Mouse (Mus musculus) layer of hippocampus, postnatal 10 days (tissue): Measurements from ENCODE around the gene BC004004. TPM values are rescaled to one million over a fixed set of nuclear protein-coding genes. Genes with fewer than 3 reads are reported as not detected.
"Not testable (repeated sequence)": the region's sequence is repeated elsewhere in the genome, so short reads cannot be mapped to it uniquely, and the experiment has no call there.

Experiments used
- DNase-seq, 2 experiments: peaks; one replicate each; pipeline ENCODE4 v3.0.0; 2021; ENCODE audit warnings: low spot score in 2 of 2
- total RNA-seq, 2 experiments: library from RNA; stranded (reverse); gene quantifications; 2 replicates each; pipeline ENCODE4 v1.2.3; 2021

Gene BC004004
- total RNA-seq, 2 experiments from 2014 or later = 86.0 to 106 TPM

GRCm38 (mm10) chr17:29259489-29259888 lies 9.1 kb upstream of the BC004004 start:
- DNase-seq = peak; percentile 77 to 82

DNA sequence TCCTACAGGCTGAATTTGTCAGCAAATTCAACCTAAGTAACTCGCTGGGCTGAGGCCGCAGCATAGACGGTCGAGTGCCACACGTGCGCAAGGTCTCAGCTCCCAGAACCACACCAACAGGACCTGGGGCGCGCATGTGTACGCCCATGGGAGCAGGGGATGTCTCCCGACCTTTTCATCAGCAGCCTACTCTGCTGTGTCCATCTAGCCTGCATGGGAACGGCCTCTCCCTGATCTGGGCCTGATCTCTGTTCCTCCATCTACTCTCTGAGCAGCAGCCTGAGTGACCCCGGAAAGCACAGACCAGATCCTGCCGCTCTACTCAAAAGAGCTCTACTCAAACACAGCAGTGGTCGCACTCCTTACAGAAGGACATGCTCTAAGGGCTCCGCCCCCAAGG lies 8.1 kb upstream of the BC004004 start:
- DNase-seq = no peak

- no peak for DNase-seq
Observed at GRCm38 (mm10) chr17:29261603-29262258, 6.9 kb upstream of the BC004004 start.

DNA sequence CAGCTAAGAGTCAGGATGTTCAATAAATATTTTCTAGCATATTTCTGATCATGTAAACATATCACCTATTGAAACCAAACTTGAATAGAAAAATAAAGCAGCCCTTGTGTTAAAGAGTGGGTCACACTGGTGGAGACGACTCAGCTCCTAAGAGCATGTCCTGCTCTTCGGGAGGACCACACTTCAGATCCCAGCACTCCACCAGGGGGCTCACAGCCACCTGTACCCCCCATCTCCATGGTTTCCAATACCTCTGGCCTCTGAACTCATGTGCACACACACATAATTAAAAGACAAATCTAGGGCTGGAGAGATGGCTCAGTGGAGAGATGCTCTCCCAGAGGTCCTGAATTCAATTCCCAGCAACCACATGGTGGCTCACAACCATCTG lies 6.3 kb upstream of the BC004004 start:
- DNase-seq = no peak

- DNase-seq = no peak
Observed at GRCm38 (mm10) chr17:29263417-29263816, 5.2 kb upstream of the BC004004 start.

GRCm38 (mm10) chr17:29263840-29264633 lies 4.6 kb upstream of the BC004004 start, which contains the start of gene Ppil1:
TSS of gene Ppil1 (minus strand) at chr17:29264186.
- peak; percentile 80 to 84 for DNase-seq

- DNase-seq = no peak
Observed at GRCm38 (mm10) chr17:29264760-29265159, 3.8 kb upstream of the BC004004 start.

DNA sequence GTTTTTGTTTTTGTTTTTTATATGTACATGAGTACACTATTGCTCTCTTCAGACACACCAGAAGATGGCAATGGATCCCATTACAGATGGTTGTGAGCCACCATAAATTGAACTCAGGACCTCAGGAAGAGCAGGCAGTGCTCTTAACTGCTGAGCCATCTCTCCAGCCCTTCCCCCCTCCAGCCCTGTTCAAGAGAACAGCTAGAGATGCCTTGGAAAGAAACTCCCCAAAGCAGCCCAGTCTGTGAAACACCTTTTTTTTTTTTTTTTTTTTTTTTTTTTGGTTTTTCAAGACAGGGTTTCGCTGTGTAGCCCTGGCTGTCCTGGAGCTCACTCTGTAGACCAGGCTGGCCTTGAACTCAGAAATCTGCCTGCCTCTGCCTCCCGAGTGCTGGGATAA lies 1.5 kb upstream of the BC004004 start:
- not testable (repeated sequence) for DNase-seq

GRCm38 (mm10) chr17:29267931-29268681 lies 482 bp upstream of the BC004004 start:
- no peak for DNase-seq

DNA sequence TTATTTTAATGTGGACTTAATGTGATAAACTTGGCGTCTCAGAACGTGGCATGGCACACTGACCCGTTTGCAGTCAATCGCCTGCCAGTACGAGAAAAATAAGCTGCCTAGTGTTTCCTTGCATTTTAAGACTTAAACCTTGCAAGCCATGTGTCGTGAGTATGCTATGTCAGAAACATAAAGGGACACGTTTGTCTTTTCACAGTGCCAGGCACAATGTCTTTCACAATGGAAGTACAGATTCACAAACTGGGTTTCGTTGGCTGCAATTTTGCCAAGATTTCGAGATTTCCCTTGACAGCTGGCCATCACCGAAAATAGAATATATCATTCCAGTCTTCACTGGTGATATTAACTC lies 740 bp downstream of the BC004004 start:
- DNase-seq = no peak

DNA sequence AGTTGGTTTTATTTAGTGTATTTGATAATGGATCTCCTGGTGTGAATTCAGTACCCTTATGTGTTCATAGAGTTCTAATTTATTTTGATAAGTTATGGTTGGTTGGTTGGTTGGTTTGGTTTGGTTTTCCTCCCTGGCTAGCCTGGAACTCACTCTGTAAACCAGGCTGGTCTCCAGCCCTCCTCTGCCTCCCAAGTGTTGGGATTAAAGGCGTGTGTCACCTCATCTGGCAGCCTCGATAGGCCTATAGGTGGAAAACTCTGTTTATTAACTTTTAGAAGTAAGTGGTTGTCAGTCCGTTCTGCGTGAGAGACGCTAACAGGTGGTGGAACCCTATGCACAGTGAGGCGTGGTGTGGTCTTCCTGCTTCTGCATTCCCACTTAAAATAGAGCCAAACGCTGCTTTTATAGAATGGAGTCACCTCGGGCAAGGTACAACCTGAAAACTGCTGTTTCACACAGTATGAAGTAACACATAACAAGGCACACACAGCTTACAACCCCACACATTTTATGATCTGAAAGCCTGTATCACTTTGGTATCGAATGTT lies 1.6 kb downstream of the BC004004 start:
- no peak for DNase-seq

- no peak for DNase-seq
Observed at GRCm38 (mm10) chr17:29273156-29273555, 4.6 kb downstream of the BC004004 start.

- DNase-seq = no peak
Observed at GRCm38 (mm10) chr17:29273889-29274288, 5.3 kb downstream of the BC004004 start.

GRCm38 (mm10) chr17:29280422-29280821 lies 11.8 kb downstream of the BC004004 start:
- no peak for DNase-seq

GRCm38 (mm10) chr17:29281541-29281940 lies 13.0 kb downstream of the BC004004 start:
- DNase-seq = no peak

DNA sequence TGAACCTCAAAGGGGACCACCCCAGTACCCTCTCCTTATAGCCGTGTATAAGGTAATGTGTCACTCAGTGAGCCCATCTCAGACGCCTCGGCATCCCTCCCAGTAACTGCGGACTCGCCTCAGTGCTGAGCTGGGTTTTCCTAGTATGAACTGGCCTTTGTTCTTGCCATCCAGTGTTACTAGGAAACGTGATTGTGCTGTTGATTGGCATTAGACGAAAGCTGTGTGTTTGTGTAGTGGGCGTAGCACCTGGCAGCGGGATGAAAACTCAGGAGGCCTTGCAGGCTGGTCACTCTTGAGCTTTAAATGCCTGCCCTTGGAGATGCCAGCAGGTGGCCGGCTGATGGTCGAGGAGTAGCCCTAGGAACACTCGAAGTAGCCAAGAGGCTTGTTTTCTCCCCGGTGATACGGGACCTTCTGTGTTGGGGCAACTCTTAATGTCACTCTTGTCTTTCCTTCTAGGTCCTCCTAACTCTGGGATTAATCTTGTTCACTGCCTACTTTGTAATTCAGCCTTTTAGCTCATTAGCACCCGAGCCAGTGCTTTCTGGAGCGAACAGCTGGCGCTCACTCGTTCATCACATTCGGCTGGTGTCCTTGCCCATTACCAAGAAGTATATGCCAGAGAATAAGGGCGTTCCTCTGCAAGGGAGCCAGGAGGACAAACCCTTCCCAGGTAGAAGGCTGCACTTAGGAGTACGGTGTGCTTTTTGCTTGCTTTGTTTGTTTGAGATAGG lies 13.8 kb downstream of the BC004004 start:
- no peak for DNase-seq

DNA sequence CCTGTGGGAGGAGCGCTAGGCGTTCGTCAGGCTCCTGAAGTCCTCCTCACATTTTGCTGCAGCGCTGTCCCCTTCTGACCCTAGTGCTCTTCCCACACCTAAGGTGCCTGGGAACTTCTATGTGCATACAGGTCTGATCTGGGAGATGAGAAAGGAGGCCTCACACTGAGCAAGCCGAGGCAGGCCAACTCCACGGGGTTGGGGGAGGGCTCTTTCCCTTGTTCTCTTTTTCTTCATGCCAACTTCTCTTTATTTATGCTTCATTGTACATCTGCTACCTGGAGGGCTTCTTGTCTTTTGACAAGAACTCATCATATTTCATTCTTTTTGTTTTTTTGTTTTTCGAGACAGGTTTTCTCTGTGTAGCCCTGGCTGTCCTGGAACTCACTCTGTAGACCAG lies 23.2 kb downstream of the BC004004 start:
- no peak for DNase-seq

- DNase-seq = no peak
Observed at GRCm38 (mm10) chr17:29292996-29293395, 24.4 kb downstream of the BC004004 start.

DNA sequence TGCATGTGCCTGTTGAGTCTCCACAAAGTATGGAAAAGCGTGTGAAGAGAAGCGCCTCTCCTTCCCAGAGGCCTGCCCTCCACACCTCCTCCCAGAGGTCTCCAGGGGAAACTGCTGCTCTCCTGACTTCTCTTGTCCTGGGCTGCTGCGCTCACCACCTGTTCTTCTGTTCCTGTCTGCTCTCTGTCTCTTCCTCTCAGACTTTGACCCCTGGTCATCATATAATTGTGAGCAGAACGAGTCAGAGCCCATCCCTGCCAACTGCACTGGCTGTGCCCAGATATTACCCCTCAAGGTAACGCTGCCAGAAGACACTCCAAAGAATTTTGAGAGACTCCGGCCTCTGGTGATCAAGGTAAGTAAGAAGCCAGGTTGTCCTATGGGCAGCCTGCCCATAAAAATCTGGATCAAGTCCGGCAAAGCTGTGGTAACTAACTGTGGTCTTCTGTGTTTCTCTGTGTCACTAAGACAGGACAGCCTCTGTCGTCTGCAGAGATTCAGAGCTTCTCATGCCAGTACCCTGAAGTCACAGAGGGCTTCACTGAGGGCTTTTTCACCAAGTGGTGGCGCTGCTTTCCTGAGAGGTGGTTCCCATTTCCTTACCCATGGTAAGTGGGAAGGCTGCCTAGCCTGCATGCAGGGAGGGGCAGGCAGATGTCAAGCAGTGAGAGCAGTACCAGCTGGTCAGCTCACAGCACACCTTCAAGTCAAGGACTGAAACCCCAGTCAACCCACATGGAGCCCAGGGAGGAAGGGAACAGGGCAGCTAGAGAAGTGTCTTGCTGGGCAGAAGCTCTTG lies 25.4 kb downstream of the BC004004 start:
- no peak for DNase-seq

- DNase-seq = no peak
Observed at GRCm38 (mm10) chr17:29295835-29296234, 27.2 kb downstream of the BC004004 start.
